Mouse (Mus musculus): ENCODE results near the gene Setdb1.

The Setdb1 gene

DNA sequence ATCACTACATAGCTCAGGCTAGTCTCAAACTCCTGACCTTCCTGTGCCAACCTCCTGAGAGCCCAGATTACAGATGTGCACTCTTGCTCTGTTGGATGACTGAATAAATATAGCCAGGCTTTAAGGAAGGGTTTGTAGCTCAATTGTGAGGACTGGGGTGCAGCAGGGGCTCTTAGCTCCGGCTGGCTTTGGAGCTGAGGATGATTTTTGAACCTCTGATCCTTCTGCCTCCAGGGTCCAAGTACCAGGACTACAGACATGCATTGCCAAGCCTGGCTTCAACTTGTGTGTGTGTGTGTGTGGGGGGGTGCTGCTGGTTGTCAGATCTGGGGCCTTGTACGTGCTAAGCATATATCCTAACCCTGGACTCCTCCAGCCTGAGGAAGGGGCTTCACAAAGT lies 64.1 kb downstream of the Setdb1 start:
- no peak for DNase-seq (ENCODE audit: low read depth, low spot score)

- no peak for DNase-seq (ENCODE audit: low read depth, low spot score)
These were observed 66.0 kb downstream of the Setdb1 start for GRCm38 (mm10) chr3:95291041-95291440.

GRCm38 (mm10) chr3:95290156-95290555 lies 66.8 kb downstream of the Setdb1 start:
- no peak for DNase-seq (ENCODE audit: low read depth, low spot score)

GRCm38 (mm10) chr3:95289419-95289818 lies 67.6 kb downstream of the Setdb1 start:
- no peak for DNase-seq (ENCODE audit: low read depth, low spot score)

- no peak for DNase-seq (ENCODE audit: low read depth, low spot score)
These were observed 69.5 kb downstream of the Setdb1 start for GRCm38 (mm10) chr3:95287541-95287940.

GRCm38 (mm10) chr3:95286510-95286909 lies 70.5 kb downstream of the Setdb1 start:
- DNase-seq (ENCODE audit: low read depth, low spot score), result no peak

DNA sequence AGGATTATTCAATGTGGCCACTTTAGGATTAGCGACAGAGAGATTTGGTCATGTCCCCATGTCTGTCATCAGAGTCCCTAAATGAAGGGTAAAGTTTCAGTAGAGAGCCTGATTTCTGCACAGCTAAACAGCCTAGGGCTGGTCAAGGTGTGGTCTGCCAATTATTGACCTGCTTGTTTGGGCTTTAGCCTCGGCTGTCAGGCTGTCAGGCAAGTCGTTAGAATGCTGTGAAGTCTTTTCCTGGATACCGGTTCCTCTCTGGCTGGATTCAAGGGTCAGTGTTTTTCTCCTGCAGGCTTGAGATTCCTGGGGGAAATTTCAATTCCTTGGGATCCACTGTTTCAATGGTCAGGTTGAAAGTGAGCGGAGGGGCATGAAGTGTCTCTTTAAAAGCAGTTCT lies 71.0 kb downstream of the Setdb1 start:
- no peak for DNase-seq (ENCODE audit: low read depth, low spot score)

- DNase-seq (ENCODE audit: low read depth, low spot score), result no peak
These were observed 71.6 kb downstream of the Setdb1 start for GRCm38 (mm10) chr3:95285390-95285789.

DNA sequence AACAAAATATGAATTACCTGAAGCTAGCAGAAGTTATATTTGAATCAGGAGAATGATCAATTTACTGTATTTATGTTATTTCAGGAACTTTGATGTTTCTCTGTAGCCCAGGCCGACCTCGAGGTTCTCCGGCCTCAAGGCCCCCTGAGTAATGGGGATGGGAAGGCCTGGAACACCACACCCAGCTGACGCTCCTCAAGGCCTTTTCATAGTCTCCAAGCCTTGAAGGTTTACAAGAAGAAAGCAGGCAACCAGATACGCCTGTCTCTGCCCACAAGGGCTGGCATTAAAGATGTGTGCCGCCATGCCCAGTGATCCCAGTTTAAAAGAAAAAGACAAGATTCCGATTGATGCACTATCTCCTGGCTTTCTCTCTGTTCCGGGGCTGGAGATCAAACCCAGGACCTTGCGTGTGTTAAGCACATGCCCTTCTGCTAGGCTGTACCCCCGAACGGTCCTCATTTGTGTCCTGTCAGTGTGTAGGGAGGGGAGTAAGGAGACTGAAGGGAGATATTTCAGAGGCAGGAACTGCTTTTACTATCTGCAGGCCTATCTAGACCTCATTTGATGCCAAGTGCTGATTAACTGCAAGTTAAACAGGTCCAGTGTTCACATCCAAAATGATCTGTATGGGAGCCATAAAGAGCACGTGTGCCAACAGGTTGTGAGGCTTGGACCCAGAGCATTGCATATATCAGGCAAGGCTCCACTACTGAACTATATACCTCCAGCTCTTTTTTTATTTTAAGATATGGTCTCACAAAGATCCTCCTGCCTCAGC lies 72.3 kb downstream of the Setdb1 start:
- DNase-seq (ENCODE audit: low read depth, low spot score), result no peak

- no peak for DNase-seq (ENCODE audit: low read depth, low spot score)
These were observed 72.9 kb downstream of the Setdb1 start for GRCm38 (mm10) chr3:95284062-95284461.

DNA sequence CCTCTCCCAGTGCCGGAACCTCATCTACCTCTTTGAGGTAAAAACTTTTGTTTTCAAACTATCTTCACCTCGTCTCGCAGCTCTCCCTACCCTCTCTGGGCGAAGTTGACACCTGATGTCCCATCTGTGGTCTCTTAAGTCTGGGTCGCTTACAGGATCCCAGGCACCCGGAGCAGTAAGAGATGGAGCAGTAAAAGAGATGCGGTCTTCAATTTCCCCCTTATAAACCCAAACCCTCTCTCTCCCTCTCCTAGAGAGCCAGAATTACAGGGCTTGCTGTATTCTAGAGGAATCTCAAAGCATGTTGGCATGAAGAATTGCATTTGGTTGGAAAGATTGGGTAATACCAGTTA lies 73.4 kb downstream of the Setdb1 start:
- DNase-seq (ENCODE audit: low read depth, low spot score), result no peak

GRCm38 (mm10) chr3:95282865-95283588 lies 74.0 kb downstream of the Setdb1 start:
- peak; percentile 59 for DNase-seq (ENCODE audit: low read depth, low spot score)

DNA sequence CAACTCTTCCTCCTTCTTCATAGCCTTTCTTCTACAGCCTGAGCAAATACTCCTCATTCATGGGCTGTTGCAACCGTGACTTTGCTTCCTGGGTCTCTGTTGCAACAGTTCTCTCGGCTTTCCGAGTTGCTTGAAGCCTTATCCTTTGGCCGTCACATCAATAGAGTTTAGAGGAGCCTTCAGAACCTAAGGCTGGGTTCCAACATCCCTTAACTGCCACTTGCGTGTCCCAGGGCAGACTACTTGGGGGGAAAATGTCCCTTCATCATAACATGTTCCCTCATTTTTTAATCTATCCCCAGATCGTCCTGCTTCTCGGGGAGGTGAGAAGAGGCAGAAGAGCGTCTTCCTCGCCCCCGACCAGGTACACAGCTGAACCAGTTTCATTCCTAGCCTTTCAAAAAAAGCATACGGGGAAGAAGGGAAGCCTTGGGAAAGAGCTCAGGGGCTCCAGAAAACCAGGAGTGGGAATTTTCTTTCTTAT lies 74.6 kb downstream of the Setdb1 start:
- DNase-seq (ENCODE audit: low read depth, low spot score), result no peak

DNA sequence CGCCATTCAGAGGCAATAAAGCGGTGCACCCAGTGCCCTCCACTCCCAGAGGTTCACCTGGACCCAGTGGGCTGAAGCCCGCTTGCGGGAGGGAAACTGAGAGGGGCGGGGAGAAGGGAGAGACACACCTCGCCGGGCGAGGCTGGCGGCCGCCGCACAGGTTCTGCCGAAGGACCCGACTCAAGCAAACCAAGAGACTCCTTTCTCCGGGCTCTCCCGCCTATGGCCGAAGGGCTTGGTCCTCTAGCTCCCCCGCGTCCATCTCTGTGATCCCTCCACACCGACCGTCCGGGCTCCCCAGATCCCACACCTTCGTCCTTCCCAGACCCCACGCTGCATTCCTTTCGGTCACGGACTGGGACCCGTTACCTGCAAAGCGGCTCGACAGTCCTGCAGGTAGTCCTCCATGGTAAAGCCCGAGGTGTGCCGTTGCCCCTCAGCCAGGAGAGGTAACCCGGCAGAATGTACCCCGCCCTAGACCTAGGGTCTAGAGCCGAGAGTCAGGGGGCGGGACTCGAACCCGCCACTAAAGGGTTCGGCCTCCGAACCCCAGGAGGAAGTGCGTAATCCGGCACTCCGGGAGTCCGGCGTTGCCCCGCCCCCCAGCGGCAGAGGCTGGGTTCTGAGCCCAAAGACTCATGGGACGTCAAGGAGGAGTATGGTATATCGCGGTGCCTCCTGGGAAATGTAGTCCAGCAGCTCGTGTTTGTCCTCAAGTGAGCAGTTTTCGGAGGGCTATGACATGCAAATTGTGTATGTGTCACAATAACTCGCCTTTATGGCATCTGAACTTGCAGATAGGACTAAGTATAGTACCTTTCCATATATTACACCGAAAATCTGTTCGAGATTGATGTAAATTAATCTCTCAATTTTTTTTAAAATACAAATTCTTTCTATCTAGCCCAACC lies 75.5 kb downstream of the Setdb1 start, which contains the start of the genes Mindy1 and Prune1:
Mindy1 (plus strand) TSS at position 130 of the 911 bp plus-strand sequence.
Prune1 (minus strand) TSS at position 861 of the 911 bp plus-strand sequence.
- DNase-seq (ENCODE audit: low read depth, low spot score), result peak; percentile 94

DNA sequence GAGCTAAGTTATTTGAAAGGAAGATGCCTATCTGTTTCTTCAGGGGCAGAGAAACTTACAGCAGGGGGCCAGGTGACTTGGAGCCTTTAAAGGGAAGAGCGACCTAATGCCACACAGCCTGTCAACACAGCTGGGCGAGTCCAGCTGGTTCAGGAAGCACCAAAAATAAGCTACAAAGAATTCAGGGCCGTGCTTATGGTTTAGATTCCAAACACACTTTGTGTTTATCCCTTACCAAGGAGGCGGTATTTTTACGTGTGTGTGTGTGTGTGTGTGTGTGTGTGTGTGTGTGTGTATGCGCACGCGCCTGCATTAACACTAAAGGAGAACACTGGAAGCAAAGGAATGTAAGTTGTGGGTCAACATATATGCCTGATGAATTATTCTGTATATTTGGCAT lies 76.3 kb downstream of the Setdb1 start:
- DNase-seq (ENCODE audit: low read depth, low spot score), result no peak

DNA sequence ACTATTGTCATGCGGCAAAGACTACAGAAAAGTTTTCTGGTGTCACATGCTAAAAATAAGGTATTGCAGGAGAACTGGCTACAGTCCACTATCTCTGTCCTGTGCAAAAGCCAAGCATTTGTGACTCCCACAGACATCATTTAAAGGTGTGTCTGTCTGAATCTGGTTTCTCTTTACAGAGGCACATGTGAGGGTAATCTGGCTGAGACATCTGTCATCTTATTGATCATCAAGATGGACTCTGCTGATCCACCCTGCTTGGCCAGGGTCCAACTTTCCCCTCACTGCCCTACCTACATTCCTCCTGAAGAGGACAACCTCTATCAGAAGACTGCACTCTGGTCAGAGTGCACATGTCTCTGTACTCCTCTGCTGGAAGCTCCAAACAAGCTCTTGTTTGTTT lies 79.9 kb downstream of the Setdb1 start:
- no peak for DNase-seq (ENCODE audit: low read depth, low spot score)

DNA sequence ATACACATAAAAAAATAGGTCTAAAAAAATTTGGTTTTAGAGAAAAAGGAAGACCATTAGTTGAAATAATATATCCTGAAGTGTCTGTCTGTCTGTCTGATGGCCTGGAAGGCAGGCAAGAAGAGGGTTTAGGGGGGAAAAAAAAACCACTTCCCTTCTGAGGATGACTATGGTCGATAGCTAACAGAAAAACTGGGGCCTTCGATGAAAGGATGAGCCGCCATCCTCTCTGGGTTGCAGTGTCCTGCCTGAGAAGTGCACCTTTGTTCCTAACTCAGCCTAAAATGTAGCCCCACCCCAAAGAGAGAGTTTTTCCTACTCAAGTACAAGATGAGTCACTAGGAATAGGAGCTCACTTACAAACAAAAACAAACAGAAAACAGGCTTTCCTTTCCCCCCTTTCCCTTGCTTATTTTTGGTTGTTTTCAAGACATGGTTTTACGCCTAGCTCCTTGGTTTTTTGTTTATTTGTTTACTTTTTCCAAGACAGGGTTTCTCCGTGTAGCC lies 80.5 kb downstream of the Setdb1 start:
- no peak for DNase-seq (ENCODE audit: low read depth, low spot score)

DNA sequence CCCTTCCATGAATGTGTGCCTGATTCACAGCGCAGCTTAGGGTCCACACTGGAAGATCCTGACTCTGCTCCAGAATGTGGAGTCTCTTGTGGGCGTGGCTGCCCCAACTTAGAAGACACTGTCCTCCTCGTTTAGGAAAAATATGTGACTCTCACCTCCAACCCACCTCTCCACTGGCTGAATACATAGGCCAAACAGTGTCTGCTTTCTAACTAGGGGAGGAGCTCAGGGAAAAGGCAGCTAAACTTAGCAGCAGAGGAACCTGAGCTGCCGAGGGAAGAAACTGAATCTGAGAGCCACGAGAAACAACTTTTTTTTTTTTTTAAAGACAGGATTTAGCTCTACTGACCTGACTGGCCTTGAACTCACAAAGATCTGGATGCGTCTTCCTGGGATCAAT lies 81.8 kb downstream of the Setdb1 start:
- no peak for DNase-seq (ENCODE audit: low read depth, low spot score)

DNA sequence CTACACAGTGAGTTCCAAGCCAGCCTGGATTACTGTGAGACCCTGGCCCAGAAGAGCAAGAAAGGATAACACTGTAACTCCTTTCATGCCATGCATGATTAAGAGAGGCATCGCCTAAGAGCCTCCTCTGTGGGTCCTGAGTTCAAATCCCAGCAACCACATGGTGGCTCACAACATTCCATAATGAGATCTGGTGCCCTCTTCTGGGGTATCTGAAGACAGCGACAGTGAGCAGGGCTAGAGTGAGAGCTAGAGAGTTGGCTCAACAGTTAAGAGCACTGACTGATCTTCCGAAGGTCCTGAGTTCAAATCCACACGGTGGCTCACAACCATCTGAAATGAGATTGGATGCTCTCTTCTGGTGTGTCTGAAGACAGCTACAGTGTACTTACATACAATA lies 82.5 kb downstream of the Setdb1 start:
- DNase-seq (ENCODE audit: low read depth, low spot score), result no peak
